Mouse (Mus musculus) heart, adult 8-10 months (tissue): ENCODE measurements around the gene Lyz2. TPM values are rescaled to one million over a fixed set of nuclear protein-coding genes. Genes with fewer than 3 reads are reported as not detected.
"Not testable (repeated sequence)": the region's sequence is repeated elsewhere in the genome, so short reads cannot be mapped to it uniquely, and the experiment has no call there.

Experiments
- DNase-seq: peaks from one replicate; pipeline ENCODE4 v3.0.0; 2022; ENCODE audit warnings: low spot score
- total RNA-seq, 4 experiments: library from RNA; stranded (reverse); gene quantifications; 2 replicates each; pipeline ENCODE4 v1.2.4; 2022

Gene Lyz2
- total RNA-seq, 4 experiments from 2014 or later = 93.6 to 253 (median 102) TPM

GRCm38 (mm10) chr10:117284578-117285520 is 2.7 kb upstream of the Lyz2 start:
- DNase-seq = no peak

DNA sequence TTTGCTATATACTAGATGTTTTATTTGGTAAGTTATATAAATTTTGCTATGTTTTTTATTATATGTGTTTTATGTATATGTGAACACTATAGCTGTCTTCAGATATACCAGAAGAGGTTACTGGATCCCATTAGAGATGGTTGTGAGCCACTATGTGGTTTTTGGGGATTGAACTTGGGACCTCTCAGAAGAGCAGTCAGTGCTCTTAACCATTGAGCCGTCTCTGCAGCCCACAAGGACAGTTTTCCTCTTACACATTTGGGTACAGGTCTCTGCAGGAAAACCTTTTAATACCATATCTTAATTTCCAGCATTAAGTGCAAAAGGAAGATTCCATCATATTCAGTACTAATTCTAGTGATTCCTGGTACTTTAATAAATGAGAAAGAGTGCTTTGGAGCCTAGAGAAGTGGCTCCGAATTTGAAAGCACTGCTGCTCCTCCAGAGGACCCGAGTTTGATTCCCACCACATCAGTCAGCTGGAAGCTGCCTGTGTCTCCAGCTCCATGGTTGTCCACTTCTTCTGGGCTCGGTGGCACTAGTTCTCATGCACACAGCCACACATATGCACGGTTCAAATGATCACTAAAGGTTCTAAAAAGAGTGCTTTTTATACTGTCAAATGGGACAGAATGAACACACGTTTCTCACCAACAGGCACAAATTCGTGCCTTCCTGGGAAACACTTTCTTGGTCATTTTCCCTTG is 1.9 kb upstream of the Lyz2 start:
- no peak for DNase-seq

- DNase-seq = not testable (repeated sequence)
Measured at GRCm38 (mm10) chr10:117283196-117283595, 1.1 kb upstream of the Lyz2 start.

GRCm38 (mm10) chr10:117282551-117282950 is 430 bp upstream of the Lyz2 start:
- DNase-seq = no peak

DNA sequence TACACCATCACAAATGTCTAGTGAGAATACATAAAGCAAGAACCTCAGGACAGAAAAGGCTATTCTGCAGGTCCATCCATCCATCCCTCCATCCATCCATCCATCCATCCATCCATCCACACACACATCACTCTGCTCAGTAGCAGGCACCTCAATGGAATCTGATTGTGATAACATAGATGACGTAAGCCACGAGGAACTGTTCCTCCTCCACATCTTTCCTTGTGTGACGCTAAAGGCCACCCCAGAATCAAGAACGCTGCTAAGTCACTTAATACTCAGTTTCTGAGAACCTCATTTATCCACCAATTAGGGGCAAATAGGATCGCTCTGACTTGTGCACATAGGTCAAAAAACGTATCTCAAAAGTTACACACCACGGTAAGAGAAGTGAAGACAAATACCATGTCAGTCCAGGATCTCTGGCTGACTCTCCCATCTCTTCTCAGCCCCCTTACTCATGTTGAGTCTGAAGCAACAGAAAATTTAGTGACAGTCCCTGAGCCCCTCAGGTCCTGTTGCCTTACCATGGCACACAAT is 670 bp downstream of the Lyz2 start:
- no peak for DNase-seq

DNA sequence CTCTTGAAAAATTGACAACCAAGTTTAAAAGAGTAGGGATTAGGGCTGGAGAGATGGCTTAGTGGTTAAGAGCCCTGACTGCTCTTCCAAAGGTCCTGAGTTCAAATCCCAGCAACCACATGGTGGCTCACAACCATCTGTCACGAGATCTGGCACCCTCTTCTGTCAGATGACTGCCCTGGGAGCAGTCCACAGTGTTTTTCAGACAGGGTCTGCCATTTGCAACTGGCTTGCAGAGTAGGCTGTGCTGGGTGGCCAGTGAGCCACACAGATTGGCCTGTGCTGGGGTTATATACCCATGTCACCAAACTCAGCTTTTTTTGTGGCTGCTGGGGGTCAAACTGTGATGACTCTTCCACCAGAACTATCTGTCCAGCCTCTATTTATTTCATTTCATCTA is 2.1 kb downstream of the Lyz2 start:
- no peak for DNase-seq

- not testable (repeated sequence) for DNase-seq
Measured at GRCm38 (mm10) chr10:117278510-117278909, 3.6 kb downstream of the Lyz2 start.

GRCm38 (mm10) chr10:117277779-117278178 is 4.3 kb downstream of the Lyz2 start:
- not testable (repeated sequence) for DNase-seq

DNA sequence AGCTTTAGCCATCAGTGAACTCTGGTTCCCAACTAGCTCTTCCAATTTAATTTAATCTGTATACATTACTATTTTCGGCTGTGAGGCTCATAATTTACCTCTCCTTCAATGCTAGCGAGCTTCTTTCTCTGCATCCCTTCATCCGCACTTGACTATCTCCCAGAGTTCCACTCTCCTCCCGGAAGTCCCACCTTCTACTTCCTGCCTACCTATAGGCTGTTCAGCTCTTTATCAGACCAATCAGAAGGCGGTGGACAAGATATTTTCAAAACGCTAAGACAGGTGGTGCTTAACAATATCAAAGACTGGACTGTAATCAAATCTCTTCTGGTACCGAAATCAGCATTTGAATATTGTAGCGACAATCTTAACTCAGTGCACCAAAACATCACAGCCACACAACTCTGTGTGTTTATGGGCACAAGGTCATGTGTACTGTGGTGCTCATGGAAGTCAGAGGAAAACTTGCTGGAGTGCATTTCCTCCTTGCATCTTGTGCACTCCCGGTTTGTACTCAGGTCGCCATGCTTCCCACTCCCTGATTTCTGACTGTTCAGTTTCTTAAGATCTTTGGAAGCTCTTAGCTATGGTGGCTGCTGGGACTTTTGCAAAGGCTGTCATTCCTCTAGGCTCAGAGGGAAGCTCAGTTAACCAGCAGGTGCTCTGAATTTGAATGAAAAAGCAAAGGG is 6.3 kb downstream of the Lyz2 start:
- DNase-seq = no peak

DNA sequence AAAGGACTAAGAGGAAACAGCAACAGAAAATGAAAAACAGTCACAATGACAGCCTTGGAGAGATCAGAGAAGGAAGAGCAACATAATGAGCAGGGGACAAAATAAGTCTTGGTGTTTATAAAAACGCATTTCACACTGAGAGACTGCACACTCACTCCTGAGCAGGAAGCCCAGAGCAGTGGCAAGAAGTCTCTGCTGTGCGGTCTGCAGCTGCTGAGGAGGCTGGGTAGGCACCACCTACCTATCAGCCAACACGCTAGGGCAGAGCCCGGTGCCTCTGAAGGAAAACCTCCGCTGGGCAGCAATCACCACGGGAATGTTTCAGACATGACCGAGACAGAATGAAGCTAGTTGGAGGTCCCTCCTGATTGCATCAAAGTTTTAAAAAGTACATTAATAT is 7.5 kb downstream of the Lyz2 start:
- DNase-seq = not testable (repeated sequence)

DNA sequence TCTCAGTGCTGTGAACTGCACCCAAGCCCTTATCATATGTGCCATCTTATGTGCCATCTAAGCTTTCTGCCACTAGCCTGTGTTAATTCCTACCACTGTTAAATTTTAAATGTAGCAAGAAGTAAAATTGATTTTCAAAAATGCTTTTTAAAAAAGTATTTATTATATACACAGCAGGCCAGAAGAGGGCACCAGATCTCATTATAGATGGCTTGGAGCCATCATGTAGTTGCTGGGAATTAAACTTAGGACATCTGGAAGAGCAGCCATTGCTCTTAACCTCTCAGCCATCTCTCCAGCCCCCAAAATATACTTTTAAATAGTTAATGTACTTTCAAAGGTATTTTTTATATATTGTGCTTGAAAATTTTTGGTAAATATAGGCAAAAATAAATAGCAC is 10.1 kb downstream of the Lyz2 start:
- no peak for DNase-seq

GRCm38 (mm10) chr10:117259870-117260269 is 22.3 kb downstream of the Lyz2 start:
- no peak for DNase-seq

DNA sequence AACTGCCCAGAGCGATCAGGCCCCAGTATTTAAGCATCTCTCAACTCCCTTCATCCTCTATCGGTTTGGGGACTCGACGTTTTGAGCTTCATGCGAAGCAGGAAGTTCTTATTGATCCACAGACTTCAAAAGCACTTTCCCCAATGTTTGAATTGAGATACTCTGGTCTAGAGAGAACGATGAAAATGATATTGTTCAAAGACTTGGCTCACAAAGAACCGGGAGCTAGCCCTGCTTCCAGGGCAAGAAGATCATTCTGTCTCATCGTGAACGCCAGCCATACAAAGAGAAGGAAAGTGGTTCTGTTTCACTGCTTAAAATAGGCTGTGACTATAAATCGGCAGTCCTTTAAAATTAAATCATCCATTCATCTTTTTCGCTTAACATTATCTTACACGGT is 43.5 kb downstream of the Lyz2 start, which contains the start of gene 9530003J23Rik:
9530003J23Rik (minus strand) TSS at position 101 of the 400 bp plus-strand sequence.
- DNase-seq = no peak

GRCm38 (mm10) chr10:117235866-117236265 is 46.3 kb downstream of the Lyz2 start:
- no peak for DNase-seq

GRCm38 (mm10) chr10:117234825-117235224 is 47.3 kb downstream of the Lyz2 start:
- no peak for DNase-seq

- DNase-seq = no peak
Measured at GRCm38 (mm10) chr10:117229826-117230225, 52.3 kb downstream of the Lyz2 start.

Other genes starting within 250 kb of the Lyz2 start
- gene Lrrc10, start 237.0 kb downstream of the Lyz2 start, total RNA-seq = 100 to 1,000 TPM; 159 to 208 (median 180) TPM
- gene Cct2, start 218.5 kb downstream of the Lyz2 start, total RNA-seq = 100 to 1,000 TPM; 108 to 128 (median 121) TPM
- gene Frs2, start 133.8 kb downstream of the Lyz2 start, total RNA-seq = 10 to 100 TPM; 15.2 to 16.8 (median 15.9) TPM
- 10 to 100 TPM; 25.6 to 32.7 (median 26.6) TPM for gene Yeats4, start 57.8 kb downstream of the Lyz2 start, total RNA-seq
- not detected for gene 9530003J23Rik, start 43.6 kb downstream of the Lyz2 start, total RNA-seq
- 10 to 100 TPM in 2 of 4 experiments, 1 to 10 TPM in 2; 8.1 to 25.8 (median 9.5) TPM for gene Lyz1, start 10.5 kb upstream of the Lyz2 start, total RNA-seq
- 10 to 100 TPM; 27.3 to 31.2 (median 30.1) TPM for gene Cpsf6, start 97.7 kb upstream of the Lyz2 start, total RNA-seq